Mouse (Mus musculus) cerebellum, postnatal 14 days (tissue): ENCODE measurements around the gene Scnn1a.
A peak's percentile ranks its signal among the peaks of the same experiment; 100 is the strongest.
"Not testable (repeated sequence)": the region's sequence is repeated elsewhere in the genome, so short reads cannot be mapped to it uniquely, and the experiment has no call there.

ENCODE experiments used
- DNase-seq, 2 experiments: peaks; one replicate each; pipeline ENCODE4 v3.0.0; 2021; ENCODE audit warnings: mixed read lengths in 2 of 2

Scnn1a gene

DNA sequence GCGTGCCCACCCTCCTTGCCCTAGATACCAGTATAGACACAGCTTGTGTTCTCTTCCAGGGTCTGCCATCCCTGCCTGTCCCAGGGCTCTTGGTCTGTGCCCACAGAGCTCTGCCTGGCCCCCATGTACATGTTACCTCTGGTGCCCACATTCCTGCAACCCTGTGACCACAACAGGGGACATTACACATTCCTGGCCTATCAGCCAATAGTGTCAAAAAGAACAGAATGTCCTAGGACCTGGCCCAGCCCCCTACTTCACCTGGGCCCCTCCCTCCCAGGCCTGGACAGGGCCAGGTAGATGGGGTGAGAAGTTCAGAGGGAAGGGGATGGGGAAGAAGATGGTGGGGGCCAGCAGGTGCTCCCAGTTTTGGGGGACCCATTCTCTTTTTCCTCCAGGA lies at the start of gene Scnn1a:
Gene Scnn1a (plus strand): TSS at position 337 of the 400 bp plus-strand sequence.
- no peak for DNase-seq

- DNase-seq = peak; percentile 95 to 97
Observed at GRCm38 (mm10) chr6:125271455-125272227, 48.8 kb upstream of the Scnn1a start.

DNA sequence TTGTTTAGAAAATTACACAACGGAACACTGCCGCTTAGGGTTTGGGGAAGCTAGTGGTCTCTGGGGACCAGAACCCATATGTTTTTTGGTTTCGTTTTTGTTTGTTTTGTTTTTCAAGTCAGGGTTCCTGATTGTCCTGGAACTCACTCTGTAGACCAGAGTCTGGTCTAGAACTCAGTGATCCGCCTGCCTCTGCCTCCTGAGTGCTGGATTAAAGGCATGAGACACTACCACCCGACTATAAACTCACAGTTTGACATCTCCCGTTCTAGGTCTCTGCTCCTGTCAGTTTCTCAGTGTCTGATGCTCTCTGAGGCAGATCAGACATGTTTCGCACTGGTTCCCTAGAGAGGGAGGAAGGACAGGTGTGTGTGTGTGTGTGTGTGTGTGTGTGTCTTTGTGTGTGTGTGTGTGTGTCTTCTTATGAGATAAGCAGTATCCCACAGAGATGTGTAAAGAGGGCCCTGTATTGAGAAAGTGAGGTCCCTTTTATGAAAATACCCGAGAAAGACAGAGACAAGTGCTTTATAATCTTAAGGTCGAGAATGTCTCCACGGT lies 48.2 kb upstream of the Scnn1a start:
- no peak for DNase-seq

DNA sequence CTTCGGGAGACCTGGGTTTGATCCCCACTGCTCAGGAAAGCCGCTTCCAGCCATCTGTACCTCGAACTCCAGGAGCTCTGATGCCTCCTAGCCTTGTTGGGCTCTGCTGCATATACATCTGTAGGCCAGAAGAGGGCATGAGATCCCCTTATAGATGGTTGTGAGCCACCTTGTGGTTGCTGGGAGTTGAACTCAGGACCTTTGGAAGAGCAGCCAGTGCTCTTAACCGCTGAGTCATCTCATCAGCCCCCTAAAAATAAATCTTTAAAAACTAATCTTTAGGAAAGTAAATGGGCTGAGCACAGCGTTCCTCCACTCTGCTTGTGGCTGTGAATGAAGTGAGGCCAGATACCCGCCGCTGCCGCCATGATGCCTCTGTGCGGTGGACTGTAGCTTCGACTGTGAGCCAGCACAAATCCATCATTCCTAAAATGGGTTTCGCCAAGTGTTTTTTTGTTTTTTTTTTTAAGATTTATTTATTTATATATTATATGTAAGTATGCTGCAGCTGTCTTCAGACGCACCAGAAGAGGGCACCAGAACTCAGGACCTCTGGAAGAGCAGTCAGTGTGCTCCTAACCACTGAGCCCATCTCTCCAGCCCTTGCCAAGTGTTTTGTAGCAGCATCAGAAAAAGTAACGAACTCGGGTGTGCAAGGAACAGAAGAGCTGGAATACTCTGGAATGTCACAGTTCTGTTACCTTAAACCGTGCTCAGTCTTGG lies 45.5 kb upstream of the Scnn1a start:
- DNase-seq = peak; percentile 37 to 52

GRCm38 (mm10) chr6:125279729-125280128 lies 40.7 kb upstream of the Scnn1a start:
- DNase-seq = no peak

GRCm38 (mm10) chr6:125282721-125283120 lies 37.7 kb upstream of the Scnn1a start:
- peak; percentile 74 to 79 for DNase-seq

DNA sequence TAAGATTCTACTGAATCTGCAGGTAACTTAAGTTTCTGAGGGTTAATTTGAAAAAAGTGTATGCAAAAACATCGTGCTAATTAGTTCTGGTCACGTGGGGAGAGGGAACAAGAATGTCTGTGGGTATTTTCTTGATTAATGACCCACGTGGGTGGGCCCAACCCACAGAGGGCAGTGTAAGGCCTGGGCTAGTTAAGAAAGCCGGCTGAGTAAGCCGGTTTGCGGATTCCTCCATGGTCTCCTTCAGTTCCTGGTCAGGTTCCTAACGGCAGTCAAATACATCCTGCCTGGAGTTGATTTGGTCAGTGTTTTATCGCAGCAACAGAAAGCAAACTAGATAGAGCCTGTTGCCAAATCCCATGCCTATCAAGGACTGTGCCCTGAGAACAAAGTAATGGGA lies 36.2 kb upstream of the Scnn1a start:
- no peak for DNase-seq

GRCm38 (mm10) chr6:125284751-125285150 lies 35.7 kb upstream of the Scnn1a start:
- DNase-seq = no peak

- no peak for DNase-seq
Observed at GRCm38 (mm10) chr6:125285890-125286289, 34.6 kb upstream of the Scnn1a start, which contains the start of gene Tuba3a. Gene Tuba3a, minus strand, starts transcription at chr6:125286042.

- no peak for DNase-seq
Observed at GRCm38 (mm10) chr6:125286944-125287343, 33.5 kb upstream of the Scnn1a start.

DNA sequence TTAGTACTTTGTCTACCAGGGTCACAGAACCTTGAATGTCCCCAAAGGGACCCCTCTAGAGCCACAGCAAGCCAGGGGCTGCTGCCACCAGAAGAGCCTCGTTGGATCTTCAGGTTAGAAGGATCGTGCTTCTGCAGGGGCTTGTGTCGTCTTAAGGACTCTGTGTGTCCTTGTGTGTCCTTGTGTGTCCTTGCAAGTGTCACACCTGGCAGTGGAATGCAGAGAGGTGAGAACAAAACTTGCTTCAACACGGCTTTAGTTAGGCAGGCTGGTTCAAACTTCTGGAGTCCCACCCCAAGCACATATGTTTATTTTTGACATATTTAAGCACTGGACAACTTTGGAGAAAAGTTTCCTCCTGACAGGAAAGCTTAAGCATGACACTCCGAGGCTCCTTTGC lies 31.7 kb upstream of the Scnn1a start:
- DNase-seq = no peak

DNA sequence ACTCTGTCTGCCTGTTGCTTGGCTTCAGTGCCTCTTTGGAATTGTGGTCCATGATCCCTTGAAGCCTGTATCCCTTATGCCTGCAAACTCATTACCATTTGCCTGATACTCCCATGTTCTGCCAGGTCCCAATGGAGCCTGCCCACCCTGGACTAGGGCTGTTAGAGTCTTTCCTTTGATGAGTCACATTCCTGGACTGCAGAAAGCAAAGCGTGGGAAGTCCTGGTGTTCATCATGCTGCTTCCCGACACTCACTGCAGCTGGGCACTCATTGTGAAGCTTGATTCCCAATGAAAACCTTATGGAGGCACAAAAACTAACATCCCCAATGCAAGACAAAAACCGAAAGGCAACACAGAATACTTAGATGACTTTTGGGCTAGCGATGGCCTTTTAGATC lies 29.1 kb upstream of the Scnn1a start:
- DNase-seq = no peak

DNA sequence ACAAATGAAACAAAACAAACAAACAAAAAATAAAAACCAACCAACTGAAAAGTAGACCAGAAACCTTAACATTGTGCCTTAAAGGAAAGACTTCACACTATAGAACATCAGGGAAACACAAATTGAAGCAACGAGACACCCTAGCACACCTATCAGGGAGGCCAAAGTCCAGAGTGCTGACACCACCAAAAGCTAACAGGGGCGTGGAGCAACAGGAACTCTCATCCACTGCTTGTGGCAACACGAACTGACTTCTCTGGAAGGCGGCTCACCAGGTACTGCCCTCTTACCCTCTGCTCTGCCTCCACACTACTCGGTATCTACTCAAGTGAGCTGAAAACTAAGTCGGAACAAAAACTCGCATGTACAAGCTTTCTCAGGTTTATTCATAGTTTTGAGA lies 28.2 kb upstream of the Scnn1a start:
- no peak for DNase-seq

- no peak for DNase-seq
Observed at GRCm38 (mm10) chr6:125294049-125294448, 26.4 kb upstream of the Scnn1a start.

DNA sequence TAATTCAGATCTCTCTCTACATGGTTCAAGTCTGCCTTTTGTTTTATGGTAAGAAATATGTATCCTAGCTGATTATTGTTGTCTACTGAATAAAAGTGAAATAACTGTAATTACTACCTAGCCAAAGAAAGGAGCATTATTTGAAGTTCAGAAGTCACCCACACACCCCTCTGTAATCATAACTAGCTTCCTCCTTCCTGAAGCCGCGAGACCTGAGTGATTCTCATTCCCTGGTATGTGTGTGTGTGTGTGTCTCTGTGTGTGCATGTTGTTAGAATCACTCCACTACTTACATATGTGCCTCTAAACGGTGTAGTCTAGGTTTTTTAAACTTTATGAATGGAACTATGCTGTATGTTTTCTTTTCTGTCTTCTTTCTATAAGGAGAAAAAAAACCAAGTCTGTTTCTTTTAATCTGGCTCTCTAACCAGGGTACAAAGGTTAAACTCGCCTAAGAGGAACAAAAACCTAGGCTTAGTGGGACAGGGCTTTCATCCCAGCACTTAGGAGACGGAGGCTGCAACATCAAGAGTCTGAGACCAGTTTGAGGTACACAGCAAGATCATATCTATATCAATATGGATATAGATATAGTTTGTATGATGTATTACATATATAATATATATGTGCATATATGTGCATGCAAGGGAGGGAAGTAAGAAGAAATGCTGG lies 23.2 kb upstream of the Scnn1a start:
- DNase-seq = no peak

DNA sequence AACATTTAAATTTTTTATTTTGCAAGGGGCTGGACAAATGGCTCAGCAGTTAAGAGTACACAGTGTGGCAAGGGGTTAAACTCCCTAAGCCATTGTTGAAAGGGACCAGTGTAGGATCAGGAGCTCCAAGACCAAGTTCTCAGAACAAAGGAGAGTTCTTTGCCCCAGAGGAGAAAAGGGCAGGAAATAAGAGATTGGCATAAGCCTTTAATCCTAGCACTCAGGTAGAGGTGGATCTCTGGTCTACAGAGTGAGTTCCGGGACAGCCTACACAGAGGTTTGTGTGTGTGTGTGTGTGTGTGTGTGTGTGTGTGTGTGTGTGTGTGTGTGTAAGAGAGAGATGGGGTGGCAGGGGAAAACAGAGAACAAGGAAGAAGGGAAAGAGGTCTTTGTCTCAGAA lies 19.5 kb upstream of the Scnn1a start:
- no peak for DNase-seq

GRCm38 (mm10) chr6:125302231-125302982 lies 18.1 kb upstream of the Scnn1a start:
- no peak for DNase-seq

DNA sequence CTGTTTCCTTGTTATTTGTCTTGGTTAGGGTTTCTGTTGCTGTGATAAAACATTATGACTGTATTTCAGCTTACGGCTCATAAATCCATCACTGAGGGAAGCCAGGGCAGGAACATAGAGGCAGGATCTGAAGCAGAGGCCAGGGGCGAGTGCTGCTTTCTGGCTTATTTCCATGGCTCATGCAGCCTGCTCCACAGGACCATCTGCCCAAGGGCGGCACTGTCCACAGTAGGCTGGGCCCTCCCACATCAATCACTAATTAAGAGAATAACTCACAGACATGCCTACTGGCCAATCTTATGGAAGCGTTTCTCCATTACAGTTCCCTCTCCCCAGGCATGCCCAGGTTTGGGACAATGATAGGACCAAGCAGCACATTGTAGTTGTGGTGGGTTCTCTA lies 17.2 kb upstream of the Scnn1a start:
- DNase-seq = peak; percentile 75 to 78

DNA sequence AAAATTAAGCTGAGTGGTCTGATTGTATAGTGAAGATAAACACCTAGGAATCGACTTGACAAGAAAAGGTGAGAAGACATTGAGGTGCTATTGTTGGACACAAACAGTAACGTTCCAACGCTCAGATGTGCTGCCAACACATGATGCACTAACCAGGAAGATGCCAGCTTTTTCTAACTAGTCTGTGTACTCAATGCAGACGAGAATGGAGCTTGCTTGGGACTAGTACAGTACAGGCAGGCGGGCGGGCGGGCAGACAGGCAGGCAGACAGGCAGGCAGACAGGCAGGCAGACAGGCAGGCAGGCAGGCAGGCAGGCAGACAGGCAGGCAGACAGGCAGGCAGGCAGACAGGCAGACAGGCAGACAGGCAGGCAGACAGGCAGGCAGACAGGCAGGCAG lies 16.1 kb upstream of the Scnn1a start:
- DNase-seq = not testable (repeated sequence)

GRCm38 (mm10) chr6:125305465-125305864 lies 15.0 kb upstream of the Scnn1a start:
- DNase-seq = no peak

DNA sequence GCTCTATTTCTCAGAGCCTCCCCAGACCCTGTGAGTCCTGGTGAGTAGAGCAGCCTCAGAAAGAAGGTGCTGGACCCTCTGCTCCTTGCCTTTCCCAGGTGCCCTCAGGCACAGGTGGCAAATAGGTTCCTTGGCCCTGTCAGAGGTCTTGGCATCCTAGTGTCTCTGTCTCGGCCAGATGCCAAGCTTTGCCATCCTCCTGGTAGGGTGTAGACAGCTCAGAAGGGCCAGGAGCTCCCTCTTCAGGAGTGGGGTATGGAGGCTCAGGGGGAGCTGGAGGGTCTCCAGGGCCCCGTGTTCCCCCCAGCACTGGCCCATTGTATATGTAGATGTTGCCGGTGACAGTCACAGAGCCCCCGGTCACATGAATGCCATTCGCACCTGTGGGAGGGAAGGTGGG lies 13.4 kb upstream of the Scnn1a start:
- DNase-seq = peak in 1 of 2 experiments; percentile 51

- no peak for DNase-seq
Observed at GRCm38 (mm10) chr6:125308921-125309320, 11.5 kb upstream of the Scnn1a start.

- peak in 1 of 2 experiments; percentile 39 for DNase-seq
Observed at GRCm38 (mm10) chr6:125309406-125309805, 11.1 kb upstream of the Scnn1a start.
